Comparison of ENCODE assay signal across 9 mouse cellular contexts in genomic region chr12:112589491-112590191, GRCm38 (mm10). TPM values are rescaled to one million over a fixed set of nuclear protein-coding genes. Genes with fewer than 3 reads are reported as not detected.
DNase-seq lines count a peak whose midpoint lies in the region; ATAC-seq and TF ChIP-seq lines count a peak whose summit lies in the region.
"Had no signal": no experiment of that assay in that cellular context is flagged by ENCODE, and none has a peak within 500 bp of the region (broad histone marks: within the 10 kb centered on the region; RNA-seq: fewer than 3 reads in every experiment).

No protein-coding gene starts in this region.

- intact Hi-C loops in gastrocnemius, postnatal 36 days (cut with DNase I): no loop called here

- peak; percentile 49 for DNase-seq in cerebellum, adult 11-12 months
- no peak for DNase-seq in cerebellum, adult 18-20 months
- no peak for DNase-seq in lung, postnatal 0 days (ENCODE audit: low spot score)
- no peak for DNase-seq in lung, postnatal 10 days
- DNase-seq in limb, embryonic 10.5 days (ENCODE audit: low spot score): no peak
- no peak for DNase-seq in gastrocnemius, postnatal 36 days
- no peak for DNase-seq in cerebellum, postnatal 36 days
- DNase-seq: cerebellum, adult 11 months had no signal

- H3K4me2 ChIP-seq in lung, postnatal 0 days (replicated peaks; ENCODE audit: low read depth, low read length): peak overlapping the region; percentile 89

- H3K4me1 ChIP-seq in lung, postnatal 0 days (ENCODE audit: insufficient read depth, low read depth, low read length): peaks cover 34% of the 10 kb centered on the region
- peaks cover 52% of the 10 kb centered on the region for H3K4me1 ChIP-seq in limb, embryonic 10.5 days
- H3K4me1 ChIP-seq in small intestine, adult 2 months (ENCODE audit: control insufficient read depth, insufficient read depth, insufficient read length, low read length): peaks cover 56% of the 10 kb centered on the region

- H3K9me3 ChIP-seq in lung, postnatal 0 days (ENCODE audit: low read length): no peaks in the 10 kb centered on the region
- no peaks in the 10 kb centered on the region for H3K9me3 ChIP-seq in limb, embryonic 10.5 days (replicated peaks)

- no peaks in the 10 kb centered on the region for H3K27me3 ChIP-seq in lung, postnatal 0 days (replicated peaks; ENCODE audit: insufficient read depth, low read length)
- H3K27me3 ChIP-seq in limb, embryonic 10.5 days (ENCODE audit: low read depth, poor library complexity, severe bottlenecking): peaks cover 58% of the 10 kb centered on the region
- 0 out of 2 replicates have a peak, but pooled peaks cover 3% of the 10 kb centered on the region for H3K27me3 ChIP-seq in small intestine, adult 2 months (ENCODE audit: control insufficient read depth, insufficient read depth, low read length)

- H3K27ac ChIP-seq in lung, postnatal 0 days (ENCODE audit: low read length): no peak overlapping the region
- no peak overlapping the region for H3K27ac ChIP-seq in limb, embryonic 10.5 days
- no peak overlapping the region for H3K27ac ChIP-seq in small intestine, adult 2 months (ENCODE audit: insufficient read depth, low read depth, low read length)

- TF ChIP-seq CTCF in lung, postnatal 0 days (IDR thresholded peaks at IDR 0.05): no peak
- TF ChIP-seq CTCF in small intestine, adult 2 months (IDR thresholded peaks at IDR 0.05; ENCODE audit: extremely low read depth, insufficient read length, insufficient replicate concordance, low read depth, low read length): no peak

- TF ChIP-seq EP300 in lung, postnatal 0 days (IDR thresholded peaks at IDR 0.05): no peak

- WGBS in lung, postnatal 0 days: 51% methylated on average over 8 of the region's 8 CpGs
- WGBS in limb, embryonic 10.5 days: 62% methylated on average over 8 of the region's 8 CpGs
- 56% methylated on average over 8 of the region's 8 CpGs for WGBS in small intestine, adult 2 months

- TF ChIP-seq POLR2A in small intestine, adult 2 months (IDR thresholded peaks at IDR 0.05; ENCODE audit: low read depth, low read length): no peak

- H3K4me3 ChIP-seq in lung, postnatal 0 days (ENCODE audit: low read depth, low read length): peak overlapping the region; percentile 59
- peak overlapping the region; percentile 64 for H3K4me3 ChIP-seq in limb, embryonic 10.5 days
- peak overlapping the region; percentile 85 for H3K4me3 ChIP-seq in small intestine, adult 2 months (ENCODE audit: low read depth, low read length)

- H3K36me3 ChIP-seq in lung, postnatal 0 days (ENCODE audit: insufficient read depth, low read length): no peaks in the 10 kb centered on the region
- H3K36me3 ChIP-seq in limb, embryonic 10.5 days: no peaks in the 10 kb centered on the region
- no peaks in the 10 kb centered on the region for H3K36me3 ChIP-seq in small intestine, adult 2 months (ENCODE audit: control insufficient read depth, insufficient read depth, low read length)

- ATAC-seq in lung, postnatal 0 days: no peak

- H3K9ac ChIP-seq in lung, postnatal 0 days (replicated peaks; ENCODE audit: low read depth): 0 out of 2 replicates have a peak overlapping the region, but pooled peaks have one; percentile 56

RNA-seq across cellular contexts. Expression of gene Inf2, which starts 1.1 kb away (rescaled TPM):
- 4.9 and 5.2 TPM in 2 replicates for polyA plus RNA-seq in lung, postnatal 0 days (2015; fragmentation: Nextera tagmentation; extraction: Ambion mirVana)
- polyA plus RNA-seq in limb, embryonic 10.5 days (2016; fragmentation: Nextera tagmentation; extraction: Ambion mirVana): 1.3 and 1.6 TPM in 2 replicates
- 6.6 and 11.0 TPM in 2 replicates for polyA plus RNA-seq in small intestine, adult 2 months (2012; rRNA removed)
- total RNA-seq in gastrocnemius, postnatal 36 days (2021): 10 to 100 TPM in 1 of 2 experiments, 1 to 10 TPM in 1; 9.2 to 11.1 TPM

RNA-seq across cellular contexts. Expression of gene Adssl1, which starts 30.2 kb away (rescaled TPM):
- polyA plus RNA-seq in lung, postnatal 0 days (2015; fragmentation: Nextera tagmentation; extraction: Ambion mirVana): 29.9 and 43.0 TPM in 2 replicates
- 1.9 and 3.0 TPM in 2 replicates for polyA plus RNA-seq in limb, embryonic 10.5 days (2016; fragmentation: Nextera tagmentation; extraction: Ambion mirVana)
- polyA plus RNA-seq in small intestine, adult 2 months (2012; rRNA removed): 4.3 and 5.6 TPM in 2 replicates
- total RNA-seq in gastrocnemius, postnatal 36 days (2021): 100 to 1,000 TPM; 904 to 982 TPM

RNA-seq across cellular contexts. Expression of gene Siva1, which starts 54.8 kb away (rescaled TPM):
- 130 and 152 TPM in 2 replicates for polyA plus RNA-seq in lung, postnatal 0 days (2015; fragmentation: Nextera tagmentation; extraction: Ambion mirVana)
- polyA plus RNA-seq in limb, embryonic 10.5 days (2016; fragmentation: Nextera tagmentation; extraction: Ambion mirVana): 359 and 361 TPM in 2 replicates
- 16.1 and 31.3 TPM in 2 replicates for polyA plus RNA-seq in small intestine, adult 2 months (2012; rRNA removed)
- 10 to 100 TPM; 12.6 to 17.0 TPM for total RNA-seq in gastrocnemius, postnatal 36 days (2021)
